Mouse (Mus musculus) MEL (cell line): ENCODE results near the gene Rnaset2b. TPM values are rescaled to one million over a fixed set of nuclear protein-coding genes. Genes with fewer than 3 reads are reported as not detected.
A peak's percentile ranks its signal among the peaks of the same experiment; 100 is the strongest.
"Not testable (repeated sequence)": the region's sequence is repeated elsewhere in the genome, so short reads cannot be mapped to it uniquely, and the experiment has no call there.

ENCODE experiments used
- DNase-seq: peaks from one replicate; pipeline ENCODE4 v3.0.0; 2011; ENCODE audit warnings: low read depth, low spot score
- H3K27ac ChIP-seq: 2 replicates; pipeline ENCODE4 v1.5.1; 2012; ENCODE audit warnings: low read depth, mild to moderate bottlenecking, control low read depth, low read length, moderate library complexity; ENCODE audit not compliant: control insufficient read depth
- H3K27me3 ChIP-seq, 2 experiments: fragments of 150-350 bp in 1 of 2; sonication (generic) in 1 of 2; 2 replicates each; pipeline ENCODE4 v1.6.1; 2012; ENCODE audit warnings: low read length in 2 of 2, mild to moderate bottlenecking in 2 of 2, improper control_type of control experiment in 1 of 2, moderate library complexity in 1 of 2; ENCODE audit not compliant: insufficient read depth in 2 of 2, control insufficient read depth in 1 of 2
- H3K36me3 ChIP-seq, 2 experiments: 2 replicates each; pipeline ENCODE4 v1.6.1; 2012 to 2014; ENCODE audit warnings: low read length in 2 of 2, improper control_type of control experiment in 1 of 2, inconsistent platforms in 1 of 2, mild to moderate bottlenecking in 1 of 2; ENCODE audit not compliant: insufficient read depth in 2 of 2, control insufficient read depth in 1 of 2
- H3K4me1 ChIP-seq, 2 experiments: fragments of 150-350 bp in 1 of 2; sonication (generic) in 1 of 2; 2 replicates each; pipeline ENCODE4 v1.6.1; 2012; ENCODE audit warnings: low read length in 2 of 2, improper control_type of control experiment in 1 of 2, mild to moderate bottlenecking in 1 of 2; ENCODE audit not compliant: insufficient read depth in 2 of 2, control insufficient read depth in 1 of 2
- H3K4me3 ChIP-seq, 2 experiments: fragments of 150-350 bp in 1 of 2; sonication (generic) in 1 of 2; 2 replicates each; pipeline ENCODE4 v1.5.1; 2012; ENCODE audit warnings: low read depth in 2 of 2, low read length in 2 of 2, mild to moderate bottlenecking in 2 of 2, moderate library complexity in 2 of 2, control low read depth in 1 of 2, improper control_type of control experiment in 1 of 2; ENCODE audit not compliant: control insufficient read depth in 1 of 2, insufficient read depth in 1 of 2
- H3K79me2 ChIP-seq: 2 replicates; pipeline ENCODE4 v1.6.1; 2012; ENCODE audit warnings: mild to moderate bottlenecking, low read length, moderate library complexity; ENCODE audit not compliant: control insufficient read depth, poor library complexity, insufficient read depth
- H3K9ac ChIP-seq: 2 replicates; pipeline ENCODE4 v1.6.1; 2012; ENCODE audit warnings: low read depth, mild to moderate bottlenecking, control low read depth, low read length, moderate library complexity; ENCODE audit not compliant: control insufficient read depth, poor library complexity, severe bottlenecking
- H3K9me3 ChIP-seq: fragments of 150-350 bp; sonication (generic); replicated peaks from 2 replicates; pipeline ENCODE4 v1.6.1; 2012; ENCODE audit warnings: mild to moderate bottlenecking, low read length, improper control_type of control experiment, moderate library complexity; ENCODE audit not compliant: insufficient read depth
- CTCF ChIP-seq, 3 experiments: IDR thresholded peaks in 2 of 3; conservative IDR thresholded peaks in 1 of 3; 2 replicates each; pipeline ENCODE4 v1.5.1; 2011 to 2012; ENCODE audit warnings: low read length in 3 of 3, low read depth in 2 of 3, mild to moderate bottlenecking in 2 of 3, improper control_type of control experiment in 1 of 3, inconsistent platforms in 1 of 3, mixed read lengths in 1 of 3, moderate library complexity in 1 of 3; ENCODE audit not compliant: control insufficient read depth in 1 of 3, insufficient read depth in 1 of 3, poor library complexity in 1 of 3, severe bottlenecking in 1 of 3
- POLR2A ChIP-seq, 2 experiments: IDR thresholded peaks; 2 replicates each; pipeline ENCODE4 v1.6.1; 2011 to 2012; ENCODE audit warnings: low read length in 2 of 2, mild to moderate bottlenecking in 2 of 2, control low read depth in 1 of 2, improper control_type of control experiment in 1 of 2, low read depth in 1 of 2, moderate library complexity in 1 of 2; ENCODE audit not compliant: control insufficient read depth in 1 of 2, insufficient read depth in 1 of 2, poor library complexity in 1 of 2
- RAD21 ChIP-seq: IDR thresholded peaks from 2 replicates; pipeline ENCODE4 v1.6.1; 2011; ENCODE audit warnings: mild to moderate bottlenecking, low read depth, low read length, improper control_type of control experiment
- SMC3 ChIP-seq: IDR thresholded peaks from 2 replicates; pipeline ENCODE4 v1.6.1; 2011; ENCODE audit warnings: low read depth, low read length, improper control_type of control experiment
- polyA plus RNA-seq, 2 experiments: library from polyadenylated mRNA; stranded (reverse) in 1 of 2; unstranded in 1 of 2; fragments of >175 nt in 1 of 2; fragments of >200 nt in 1 of 2; gene quantifications; 2 replicates each; pipeline versions ENCODE4 v1.2.1 to v1.2.4; 2012; ENCODE audit warnings: low replicate concordance in 2 of 2, low read depth in 1 of 2; ENCODE audit not compliant: insufficient read length in 2 of 2, insufficient read depth in 1 of 2, missing spikeins in 1 of 2
- total RNA-seq: library from RNA; depleted of rRNA; stranded (reverse); fragments of 300-350 nt; gene quantifications from 2 replicates; pipeline ENCODE4 v1.2.3, GENCODE M21; 2012

Gene Rnaset2b
- total and polyA plus RNA-seq, 3 experiments, result 45.1 to 626 (median 205) TPM

DNA sequence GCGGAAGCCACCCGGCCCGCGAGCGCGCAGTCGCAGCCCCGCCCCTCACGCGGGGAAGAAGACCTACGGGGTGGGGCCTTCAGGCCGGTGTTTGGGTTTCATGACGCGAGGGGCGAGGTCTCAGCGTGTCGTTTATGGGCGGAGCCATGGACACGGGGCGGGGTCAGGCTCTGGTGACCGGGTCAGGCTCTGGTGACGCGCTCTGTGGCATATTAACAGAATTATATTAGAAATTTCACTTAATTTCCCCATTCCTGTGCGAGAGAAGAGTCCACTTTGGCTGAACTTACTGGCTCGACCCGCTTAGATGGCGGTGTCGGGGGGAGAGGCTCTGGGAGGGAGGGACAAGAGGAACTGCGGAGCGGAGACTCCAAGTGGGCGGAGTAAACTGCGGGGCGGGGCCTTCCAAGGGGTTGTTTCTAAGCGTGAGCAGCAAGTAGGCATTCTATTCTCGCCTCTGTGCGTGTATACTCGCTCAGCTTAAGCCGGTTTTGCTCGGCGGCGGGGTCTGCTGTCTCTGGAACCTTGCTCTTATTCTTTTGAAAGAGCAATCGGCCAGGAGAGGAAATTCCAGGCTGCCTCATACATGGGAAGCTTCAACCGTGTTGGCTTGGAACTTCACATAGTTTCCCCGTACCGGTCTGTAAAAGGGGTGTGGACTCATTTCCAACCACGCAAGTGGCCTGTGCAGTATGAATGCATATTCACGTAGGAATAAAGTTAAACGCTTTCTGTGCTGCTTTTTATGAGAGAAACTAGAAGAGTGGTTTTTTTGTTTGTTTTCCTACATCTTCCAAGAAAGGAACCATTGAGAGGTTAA is 9.0 kb upstream of the Rnaset2b start:
- not testable (repeated sequence) for H3K27me3 ChIP-seq, H3K79me2 ChIP-seq, H3K27ac ChIP-seq, H3K9me3 ChIP-seq, H3K4me1 ChIP-seq, H3K36me3 ChIP-seq
- TF ChIP-seq POLR2A (IDR thresholded peaks at IDR 0.05; ENCODE audit: control insufficient read depth in 1 of 2, insufficient read depth in 1 of 2, low read depth in 1 of 2, low read length in 2 of 2, poor library complexity in 1 of 2), result peak; percentile 45 to 51; a peak in 1 of 4 replicates
- peak; percentile 64 for DNase-seq
- peak overlapping the region; percentile 47; the same call in 1 of the 2 replicates for H3K9ac ChIP-seq
- H3K4me3 ChIP-seq, result peak overlapping the region in 1 of 2 experiments; percentile 31; a peak in 2 of 4 replicates

DNA sequence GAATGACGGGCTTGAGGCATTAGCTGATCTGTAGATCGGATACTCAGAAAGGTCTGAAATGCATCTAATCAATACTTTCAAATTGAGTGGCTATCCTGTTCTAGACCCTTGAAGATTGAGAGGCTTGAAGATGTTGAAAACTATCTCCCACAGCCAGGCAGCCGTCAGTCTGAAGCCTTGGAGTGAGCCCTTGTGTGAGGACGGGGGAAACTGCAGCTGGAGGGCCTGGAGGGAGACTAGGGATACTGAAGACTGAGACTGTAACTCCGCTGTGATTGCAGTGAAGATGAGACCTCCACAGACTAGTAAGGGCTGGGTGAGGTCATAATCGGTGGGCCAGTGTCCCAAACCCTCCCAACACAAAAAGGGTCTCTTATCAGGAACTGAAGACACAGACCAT is 8.1 kb upstream of the Rnaset2b start:
- H3K27me3 ChIP-seq, H3K4me3 ChIP-seq, H3K9me3 ChIP-seq, H3K36me3 ChIP-seq, H3K27ac ChIP-seq, H3K9ac ChIP-seq, H3K4me1 ChIP-seq, DNase-seq, H3K79me2 ChIP-seq: not testable (repeated sequence)

DNA sequence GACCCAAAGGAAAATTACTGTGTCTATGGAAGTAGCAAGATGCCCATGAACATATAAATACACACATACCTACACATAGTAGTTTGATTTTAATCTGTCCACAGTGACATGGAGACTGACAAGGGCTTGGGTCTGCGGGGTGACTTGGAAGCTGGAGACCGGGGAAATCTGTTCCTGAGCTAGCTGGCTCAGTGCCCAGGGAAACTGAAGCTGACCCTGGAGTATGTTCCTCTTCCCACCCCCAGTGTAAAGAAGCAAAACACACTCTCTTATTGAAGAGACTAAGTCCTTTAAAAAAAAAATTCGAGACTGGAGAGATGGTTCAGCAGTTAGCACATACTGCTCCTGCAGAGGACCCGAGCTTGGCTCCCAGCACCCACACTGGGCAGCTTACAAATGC is 7.5 kb upstream of the Rnaset2b start:
- H3K27ac ChIP-seq, result not testable (repeated sequence)

DNA sequence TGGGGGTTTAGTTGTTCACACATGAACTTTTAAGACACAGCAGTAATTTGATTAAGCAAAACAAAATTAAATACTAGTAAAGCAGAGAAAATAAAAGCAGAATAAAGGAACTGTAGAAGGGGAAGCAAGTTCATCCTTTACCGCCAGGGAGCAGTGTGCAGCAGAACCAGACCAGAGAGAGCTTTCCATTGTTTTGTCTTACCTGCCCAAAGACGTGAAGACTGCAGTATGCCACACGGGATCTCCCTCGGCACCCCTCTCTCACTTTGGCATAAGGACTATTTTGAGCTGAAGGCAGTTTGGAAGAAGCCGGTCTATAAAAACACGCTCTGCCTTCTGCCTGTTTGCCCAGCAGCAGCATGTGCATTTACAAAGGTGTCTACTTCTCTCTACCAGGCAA is 5.1 kb upstream of the Rnaset2b start:
- peak; percentile 44 for DNase-seq
- TF ChIP-seq SMC3 (peak; percentile 40), RAD21 (peak; percentile 10), CTCF (IDR thresholded peaks at IDR 0.05 in 2 of 3, conservative IDR thresholded peaks at IDR 0.05 in 1 of 3; ENCODE audit: control insufficient read depth in 1 of 3, insufficient read depth in 1 of 3, low read depth in 2 of 3, low read length in 3 of 3, poor library complexity in 1 of 3, severe bottlenecking in 1 of 3) (peak; percentile 26 to 38 (median 29); a peak in 4 of 6 replicates)
- TF ChIP-seq, all 39 proteins: peak for 3; not testable (repeated sequence) for 36

More for the DNA sequence above, 7.5 kb upstream of the Rnaset2b start:
- not testable (repeated sequence) for H3K4me1 ChIP-seq, H3K36me3 ChIP-seq, H3K79me2 ChIP-seq, H3K9ac ChIP-seq, H3K27me3 ChIP-seq, H3K9me3 ChIP-seq, H3K4me3 ChIP-seq
- DNase-seq, result peak; percentile 32

DNA sequence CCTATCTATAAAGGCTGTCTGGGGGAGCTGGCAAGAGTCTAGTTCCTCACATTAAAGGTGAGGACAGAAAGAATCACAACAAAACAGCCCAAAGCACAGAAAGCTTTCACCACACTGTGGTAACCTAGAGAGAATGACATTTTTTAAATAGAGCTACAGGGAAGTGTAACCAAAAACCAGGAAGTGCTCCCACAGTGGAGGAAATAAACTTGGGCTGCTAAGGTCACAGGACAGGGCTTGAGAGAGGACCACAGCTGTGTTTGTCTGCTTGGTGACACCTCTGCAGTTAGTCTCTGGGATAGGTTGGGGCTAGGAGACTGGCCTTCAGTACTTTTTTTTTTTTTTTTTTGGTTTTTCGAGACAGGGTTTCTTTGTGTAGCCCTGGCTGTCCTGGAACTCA is 2.8 kb upstream of the Rnaset2b start:
- DNase-seq, H3K4me1 ChIP-seq, H3K9ac ChIP-seq, H3K79me2 ChIP-seq, H3K4me3 ChIP-seq, H3K9me3 ChIP-seq, H3K27ac ChIP-seq, H3K27me3 ChIP-seq, H3K36me3 ChIP-seq: not testable (repeated sequence)

More for the DNA sequence above, 5.1 kb upstream of the Rnaset2b start:
- H3K27ac ChIP-seq, H3K27me3 ChIP-seq, H3K9me3 ChIP-seq, H3K36me3 ChIP-seq, H3K9ac ChIP-seq, H3K4me1 ChIP-seq, H3K79me2 ChIP-seq, H3K4me3 ChIP-seq: not testable (repeated sequence)

DNA sequence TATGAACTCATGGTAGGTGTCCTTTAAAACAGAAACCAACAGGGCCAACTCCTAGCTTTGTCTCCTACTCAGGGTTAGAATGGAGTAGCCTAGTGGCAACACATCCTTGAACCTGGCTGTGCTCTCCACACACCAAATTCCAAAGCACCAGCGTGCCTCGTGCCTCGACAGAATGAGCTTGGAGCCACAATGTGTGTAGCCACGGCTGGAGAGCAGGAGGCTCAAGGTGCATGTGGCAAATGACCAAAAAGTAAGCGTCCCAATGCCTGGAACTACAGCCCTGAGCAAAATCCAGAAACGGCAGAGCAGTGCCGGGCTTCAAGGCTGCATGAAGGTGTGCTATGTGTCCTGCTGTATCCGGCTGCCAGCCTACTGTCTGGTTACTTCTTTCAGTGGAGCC is 804 bp downstream of the Rnaset2b start:
- not testable (repeated sequence) for H3K27me3 ChIP-seq, H3K4me1 ChIP-seq, H3K9ac ChIP-seq, H3K36me3 ChIP-seq, H3K4me3 ChIP-seq, H3K79me2 ChIP-seq, DNase-seq, H3K9me3 ChIP-seq, H3K27ac ChIP-seq
